ENCODE assay signal across 8 mouse cellular contexts in genomic region chr19:55837924-55838323, GRCm38 (mm10).
DNase-seq lines count a peak whose midpoint lies in the region; ATAC-seq and TF ChIP-seq lines count a peak whose summit lies in the region.

No protein-coding gene starts in this region.

- H3K27me3 ChIP-seq in kidney, postnatal 0 days (ENCODE audit: insufficient read depth, low read length), result no peaks in the 10 kb centered on the region
- H3K27me3 ChIP-seq in heart, embryonic 13.5 days (replicated peaks), result no peaks in the 10 kb centered on the region
- no peaks in the 10 kb centered on the region for H3K27me3 ChIP-seq in lung, embryonic 14.5 days (ENCODE audit: insufficient read depth, low read length)
- no peaks in the 10 kb centered on the region for H3K27me3 ChIP-seq in small intestine, adult 2 months (ENCODE audit: control insufficient read depth, insufficient read depth, low read length)

- WGBS in kidney, postnatal 0 days, result 9% methylated on average over 9 of the region's 9 CpGs
- 42% methylated on average over 9 of the region's 9 CpGs for WGBS in heart, embryonic 13.5 days
- 11% methylated on average over 9 of the region's 9 CpGs for WGBS in lung, embryonic 14.5 days
- WGBS in small intestine, adult 2 months, result 12% methylated on average over 9 of the region's 9 CpGs

- no peaks in the 10 kb centered on the region for H3K36me3 ChIP-seq in kidney, postnatal 0 days (ENCODE audit: insufficient read depth, low read length)
- peaks cover 16% of the 10 kb centered on the region for H3K36me3 ChIP-seq in heart, embryonic 13.5 days
- H3K36me3 ChIP-seq in lung, embryonic 14.5 days (ENCODE audit: insufficient read depth), result 0 out of 2 replicates have a peak, but pooled peaks cover 2% of the 10 kb centered on the region
- 0 out of 2 replicates have a peak, but pooled peaks cover under 1% of the 10 kb centered on the region for H3K36me3 ChIP-seq in small intestine, adult 2 months (ENCODE audit: control insufficient read depth, insufficient read depth, low read length)

- no peak overlapping the region for H3K4me3 ChIP-seq in kidney, postnatal 0 days (replicated peaks; ENCODE audit: low read depth, low read length)
- H3K4me3 ChIP-seq in heart, embryonic 13.5 days, result no peak overlapping the region
- peak overlapping the region; percentile 6; the same call in 1 of the 2 replicates for H3K4me3 ChIP-seq in lung, embryonic 14.5 days (ENCODE audit: low read depth, low read length)
- no peak overlapping the region for H3K4me3 ChIP-seq in small intestine, adult 2 months (ENCODE audit: low read depth, low read length)

- peak overlapping the region; percentile 61; the same call in 1 of the 2 replicates for H3K27ac ChIP-seq in kidney, postnatal 0 days
- H3K27ac ChIP-seq in heart, embryonic 13.5 days (replicated peaks), result peak overlapping the region; percentile 81
- peak overlapping the region; percentile 61 for H3K27ac ChIP-seq in lung, embryonic 14.5 days (ENCODE audit: low read depth)
- H3K27ac ChIP-seq in small intestine, adult 2 months (ENCODE audit: insufficient read depth, low read depth, low read length), result peak overlapping the region; percentile 90

- no peak for TF ChIP-seq POLR2A in small intestine, adult 2 months (IDR thresholded peaks at IDR 0.05; ENCODE audit: low read depth, low read length)

- no peak for TF ChIP-seq CTCF in kidney, postnatal 0 days (IDR thresholded peaks at IDR 0.05; ENCODE audit: low read depth)
- TF ChIP-seq CTCF in lung, embryonic 14.5 days (IDR thresholded peaks at IDR 0.05; ENCODE audit: low read depth), result no peak
- TF ChIP-seq CTCF in small intestine, adult 2 months (IDR thresholded peaks at IDR 0.05; ENCODE audit: extremely low read depth, insufficient read length, insufficient replicate concordance, low read depth, low read length), result no peak

- H3K9me3 ChIP-seq in kidney, postnatal 0 days (replicated peaks; ENCODE audit: low read length), result no peaks in the 10 kb centered on the region
- H3K9me3 ChIP-seq in heart, embryonic 13.5 days, result 0 out of 2 replicates have a peak, but pooled peaks cover 3% of the 10 kb centered on the region
- no peaks in the 10 kb centered on the region for H3K9me3 ChIP-seq in lung, embryonic 14.5 days (ENCODE audit: low read depth, low read length)

- 0 out of 2 replicates have a peak overlapping the region, but pooled peaks have one; percentile 13 for H3K9ac ChIP-seq in kidney, postnatal 0 days (ENCODE audit: low read depth, low read length)
- H3K9ac ChIP-seq in heart, embryonic 13.5 days, result peak overlapping the region; percentile 45
- H3K9ac ChIP-seq in lung, embryonic 14.5 days, result 0 out of 2 replicates have a peak overlapping the region, but pooled peaks have one; percentile 9

- H3K4me2 ChIP-seq in kidney, postnatal 0 days (ENCODE audit: low read length), result peak overlapping the region; percentile 41
- peak overlapping the region; percentile 35; the same call in 1 of the 2 replicates for H3K4me2 ChIP-seq in heart, embryonic 13.5 days
- H3K4me2 ChIP-seq in lung, embryonic 14.5 days, result peak overlapping the region; percentile 44

- no peak for ATAC-seq in kidney, postnatal 0 days (replicated peaks; ENCODE audit: low FRiP score, low read depth)
- ATAC-seq in heart, embryonic 13.5 days (ENCODE audit: extremely low read depth, insufficient number of reproducible peaks, low FRiP score, low TSS enrichment), result no peak
- peak; percentile 13; the same call in 1 of the 2 replicates for ATAC-seq in lung, embryonic 14.5 days (ENCODE audit: insufficient read depth)

- peak; percentile 79 for DNase-seq in kidney, postnatal 0 days (ENCODE audit: low spot score)
- no peak for DNase-seq in kidney, postnatal 36 days
- DNase-seq in embryo, embryonic 10 days (ENCODE audit: low spot score), result peak; percentile 78
- DNase-seq in lung, embryonic 14.5 days, result peak; percentile 68
- no peak for DNase-seq in spleen, postnatal 10 days (ENCODE audit: low spot score in 2 of 2)
- DNase-seq in gastrocnemius, postnatal 10 days, result no peak

- peaks cover 32% of the 10 kb centered on the region for H3K4me1 ChIP-seq in kidney, postnatal 0 days (replicated peaks; ENCODE audit: insufficient read depth, low read length)
- H3K4me1 ChIP-seq in heart, embryonic 13.5 days, result peaks cover 57% of the 10 kb centered on the region
- peaks cover 29% of the 10 kb centered on the region for H3K4me1 ChIP-seq in lung, embryonic 14.5 days (ENCODE audit: insufficient read depth)
- peaks cover 26% of the 10 kb centered on the region; the same call in 1 of the 2 replicates for H3K4me1 ChIP-seq in small intestine, adult 2 months (ENCODE audit: control insufficient read depth, insufficient read depth, insufficient read length, low read length)

Comparison
In these comparisons a context has a peak if more than half of its experiments do, and no peak if none do; other contexts are left out.
1. DNase-seq: peak in kidney, postnatal 0 days (single experiment), embryo, embryonic 10 days (single experiment) and lung, embryonic 14.5 days (single experiment); none in kidney, postnatal 36 days (0 of 2), spleen, postnatal 10 days (0 of 2) and gastrocnemius, postnatal 10 days (single experiment).
2. Peak in every context shown above with its lines, with median percentiles within 50 percentile points of each other: H3K27ac ChIP-seq, H3K4me2 ChIP-seq and H3K9ac ChIP-seq.